Mouse (Mus musculus): ENCODE data around the gene Zc3hc1. TPM values are rescaled to one million over a fixed set of nuclear protein-coding genes. Genes with fewer than 3 reads are reported as not detected.

The Zc3hc1 gene
- 10 to 100 TPM; 23.3 to 31.6 TPM for polyA plus RNA-seq (2017; shearing (Covaris generic))

DNA sequence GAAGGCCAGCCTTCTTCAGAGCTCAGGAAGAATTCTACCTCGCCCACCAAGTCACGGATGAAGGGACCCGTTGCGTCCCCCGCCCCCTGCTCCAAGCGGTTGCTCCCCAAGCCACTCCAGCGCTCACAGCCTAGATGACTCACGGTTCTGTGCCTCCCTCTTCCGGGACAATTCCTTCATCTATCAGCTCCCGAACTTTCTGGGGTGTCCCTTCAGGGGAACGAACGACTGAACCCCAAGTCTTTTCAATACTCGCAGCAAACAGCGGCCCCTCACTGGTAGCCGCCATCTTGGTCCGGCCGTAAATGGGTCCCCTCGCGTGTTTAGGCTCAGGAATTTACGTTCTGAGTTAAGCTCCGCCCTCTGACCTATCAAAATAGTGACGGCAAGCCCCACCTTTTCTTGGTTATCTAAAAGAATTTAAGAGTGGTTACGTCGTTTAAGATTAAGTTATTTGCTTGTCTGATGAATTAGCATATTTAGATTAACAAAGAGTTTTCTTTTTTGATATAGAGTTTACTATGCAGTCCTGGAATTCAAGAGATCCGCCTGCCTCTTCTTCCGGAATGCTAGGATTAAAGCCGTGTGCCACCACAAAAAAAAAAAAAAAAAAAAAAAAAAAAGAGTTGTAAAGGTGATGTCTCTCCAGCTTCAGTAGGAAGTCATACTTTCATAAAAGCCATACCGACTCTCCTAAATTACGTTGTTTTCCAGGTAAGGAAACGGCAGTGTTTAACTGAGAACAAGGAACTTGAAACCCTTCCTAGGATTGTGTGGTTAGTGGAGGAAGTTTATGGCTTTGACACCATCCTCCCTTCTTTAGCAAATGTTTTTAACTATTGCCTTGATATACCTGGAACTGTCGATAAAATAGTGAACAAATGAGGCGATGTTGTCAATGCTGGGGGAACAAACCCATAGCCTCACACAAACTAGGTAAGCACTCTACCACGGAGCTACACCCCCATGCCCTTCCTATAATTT is at the start of gene Zc3hc1:
Gene Zc3hc1 (minus strand): TSS at position 315 of the 984 bp plus-strand sequence.

GRCm38 (mm10) chr6:30401308-30402015 is 10.6 kb upstream of the Zc3hc1 start, which contains the start of gene Klhdc10:
TSS of gene Klhdc10 (plus strand) at chr6:30401868.

Other genes starting within 250 kb of the Zc3hc1 start
- gene Ube2h, start 86.5 kb downstream of the Zc3hc1 start, polyA plus RNA-seq (2017; shearing (Covaris generic)), result 100 to 1,000 TPM; 112 to 186 TPM
- gene Klhdc10, start 10.8 kb upstream of the Zc3hc1 start, polyA plus RNA-seq (2017; shearing (Covaris generic)), result 10 to 100 TPM in 1 of 2 experiments, 1 to 10 TPM in 1; 9.6 to 10.3 TPM
- 10 to 100 TPM; 43.6 to 50.4 TPM for gene Tmem209, start 118.8 kb upstream of the Zc3hc1 start, polyA plus RNA-seq (2017; shearing (Covaris generic))
- under 1 TPM in 1 of 2 experiments, not detected in 1; 0.39 TPM for gene Ssmem1, start 118.8 kb upstream of the Zc3hc1 start, polyA plus RNA-seq (2017; shearing (Covaris generic))
- gene Cpa2, start 150.6 kb upstream of the Zc3hc1 start, polyA plus RNA-seq (2017; shearing (Covaris generic)), result under 1 TPM in 1 of 2 experiments, not detected in 1; 0.12 TPM
- under 1 TPM in 1 of 2 experiments, not detected in 1; 0.06 TPM for gene Cpa4, start 177.3 kb upstream of the Zc3hc1 start, polyA plus RNA-seq (2017; shearing (Covaris generic))
- gene Cpa5, start 220.0 kb upstream of the Zc3hc1 start, polyA plus RNA-seq (2017; shearing (Covaris generic)), result not detected
- not detected for gene Cpa1, start 248.2 kb upstream of the Zc3hc1 start, polyA plus RNA-seq (2017; shearing (Covaris generic))